Mouse (Mus musculus) cerebellum, adult 18-20 months (tissue): ENCODE results near the gene Olfr1133.
"Not testable (repeated sequence)": the region's sequence is repeated elsewhere in the genome, so short reads cannot be mapped to it uniquely, and the experiment has no call there.

Experiments used
- DNase-seq, 2 experiments: peaks; one replicate each; pipeline ENCODE4 v3.0.0; 2021

Olfr1133 gene

DNA sequence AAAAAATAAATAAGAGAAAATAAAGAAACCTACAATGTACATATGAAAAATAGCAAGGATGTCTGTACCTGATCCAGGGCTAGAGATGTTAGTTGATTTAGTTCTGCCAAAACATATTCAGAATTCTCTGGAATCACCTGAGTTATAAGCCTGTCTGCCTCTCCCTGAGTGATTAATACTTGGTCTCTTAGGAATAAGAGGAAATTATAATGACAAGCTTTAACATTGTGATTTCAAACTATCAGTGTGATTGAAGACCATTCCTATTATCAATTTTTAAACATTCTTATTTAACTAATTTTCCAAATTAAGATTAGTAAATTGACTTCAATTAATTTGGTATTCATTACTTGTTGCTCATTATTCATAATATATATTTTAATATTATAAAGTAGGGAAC lies at the start of gene Olfr1133:
Olfr1133 (minus strand) TSS at position 101 of the 400 bp plus-strand sequence.
- DNase-seq = no peak

DNA sequence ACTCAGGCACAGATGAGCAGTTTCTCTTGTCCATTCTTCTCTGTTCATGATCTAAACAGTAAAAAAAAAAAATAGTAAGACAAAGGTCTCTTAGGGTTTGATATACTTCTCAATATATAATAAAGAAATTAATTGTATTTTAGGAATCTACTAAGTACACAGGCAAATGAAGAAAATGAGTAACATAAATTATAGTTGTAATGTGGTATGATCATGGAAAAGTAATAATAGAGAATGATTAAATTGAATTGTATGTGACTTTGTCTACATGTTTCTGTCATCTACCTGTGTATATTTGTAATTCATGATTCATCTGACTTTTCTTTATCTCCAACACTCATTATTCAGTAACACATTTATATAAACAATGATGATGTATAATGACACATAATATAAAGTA lies 46.7 kb upstream of the Olfr1133 start, which contains the start of gene Olfr1136:
Olfr1136 (minus strand) TSS at position 101 of the 400 bp plus-strand sequence.
- no peak for DNase-seq

DNA sequence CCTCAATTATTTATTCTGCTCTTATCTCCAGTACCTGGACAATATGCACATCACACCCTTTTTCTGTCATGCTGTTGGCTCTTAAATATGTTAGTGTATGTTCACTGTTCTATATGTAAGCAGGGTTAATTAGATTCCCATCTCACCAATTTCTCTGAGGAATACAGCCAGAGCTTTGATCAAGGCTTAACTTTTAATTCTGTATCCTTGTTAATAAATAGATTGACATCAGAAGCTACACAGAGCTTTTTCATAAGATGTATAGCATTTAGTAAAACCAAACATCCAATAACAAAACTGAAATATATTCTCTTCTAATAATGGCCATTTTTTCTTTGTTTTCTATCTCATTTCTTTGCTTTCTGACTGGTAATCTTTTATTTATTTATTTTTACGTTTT lies 26.4 kb upstream of the Olfr1133 start, which contains the start of gene Olfr1135:
Olfr1135 (minus strand) TSS at position 101 of the 400 bp plus-strand sequence.
- DNase-seq = no peak

DNA sequence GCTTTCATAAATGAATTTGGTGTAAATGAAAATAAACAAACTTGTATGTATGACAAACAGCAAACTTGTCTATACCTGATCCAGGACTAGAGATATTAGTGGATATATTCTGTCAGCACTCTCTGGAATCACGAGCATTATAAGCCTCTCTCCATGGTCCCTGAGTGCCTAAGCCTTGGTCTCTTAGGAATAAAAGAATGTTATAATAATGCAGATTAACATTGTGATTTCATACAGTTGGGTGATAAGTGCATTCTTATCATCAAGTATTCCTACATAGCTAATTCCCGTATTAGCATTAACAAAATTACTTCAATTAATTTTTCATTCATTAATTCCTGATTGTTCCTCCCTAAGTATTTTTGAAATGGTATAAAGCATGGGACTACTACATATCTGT lies 11.2 kb upstream of the Olfr1133 start, which contains the start of gene Olfr1134:
Olfr1134 (minus strand) TSS at position 101 of the 400 bp plus-strand sequence.
- DNase-seq = no peak

DNA sequence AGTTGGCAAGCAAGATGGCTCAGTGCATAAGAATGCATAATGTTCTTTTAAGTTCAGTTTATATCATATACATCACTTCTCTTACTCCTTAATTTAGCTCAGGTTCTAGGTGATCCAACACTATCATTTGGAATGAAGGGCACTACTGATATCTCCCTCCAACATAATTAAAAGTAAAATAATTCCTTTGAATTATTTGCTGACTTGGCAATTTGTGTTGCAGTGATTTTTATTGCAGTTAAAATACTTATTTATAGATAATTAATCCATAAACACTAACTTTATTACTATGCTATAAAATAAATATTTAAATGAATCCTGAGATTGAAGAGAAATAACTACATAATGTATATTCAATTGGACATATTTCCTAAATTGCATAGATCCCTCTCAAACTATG lies 4.7 kb downstream of the Olfr1133 start:
- DNase-seq = no peak

DNA sequence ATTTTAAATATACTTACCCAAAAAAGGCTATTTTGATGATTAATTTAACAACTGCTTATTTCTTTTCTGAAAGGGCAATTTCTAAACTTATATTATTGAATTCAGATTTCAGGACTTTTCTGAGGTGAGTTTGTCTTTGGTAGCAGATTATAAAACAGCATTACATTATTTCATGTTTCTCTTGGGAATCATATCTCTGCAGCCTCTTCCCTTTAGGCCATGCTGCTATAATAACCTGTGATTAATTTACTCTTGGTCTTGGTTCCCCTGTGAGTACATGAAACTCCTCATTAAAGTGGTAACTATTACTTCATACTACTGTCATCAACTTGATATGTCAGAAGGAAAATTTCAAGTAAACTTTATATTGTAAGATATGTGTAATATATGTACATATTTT lies 9.7 kb downstream of the Olfr1133 start, which contains the start of gene Olfr1132:
Olfr1132 (minus strand) TSS at position 101 of the 400 bp plus-strand sequence.
- DNase-seq = no peak

DNA sequence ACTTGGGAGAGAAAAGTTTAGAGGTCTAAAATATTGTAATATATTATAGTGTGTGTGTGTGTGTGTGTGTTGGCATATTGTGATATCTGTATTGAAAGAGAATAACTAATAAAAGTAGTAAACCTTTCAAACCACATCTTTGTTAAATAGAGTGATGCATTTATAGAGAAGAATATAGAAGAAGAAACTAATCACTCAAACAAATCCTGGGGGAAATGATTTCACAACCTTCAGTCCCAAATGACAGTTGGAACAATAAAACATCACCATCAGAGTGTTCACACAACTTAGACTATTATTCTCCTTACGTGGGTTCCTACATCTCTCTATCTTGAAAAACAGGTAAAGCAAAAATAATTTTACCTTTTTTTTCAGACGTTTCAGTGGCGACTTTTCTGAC lies 20.4 kb downstream of the Olfr1133 start, which contains the start of gene Olfr1131:
Olfr1131 (plus strand) TSS at position 301 of the 400 bp plus-strand sequence.
- DNase-seq = no peak

DNA sequence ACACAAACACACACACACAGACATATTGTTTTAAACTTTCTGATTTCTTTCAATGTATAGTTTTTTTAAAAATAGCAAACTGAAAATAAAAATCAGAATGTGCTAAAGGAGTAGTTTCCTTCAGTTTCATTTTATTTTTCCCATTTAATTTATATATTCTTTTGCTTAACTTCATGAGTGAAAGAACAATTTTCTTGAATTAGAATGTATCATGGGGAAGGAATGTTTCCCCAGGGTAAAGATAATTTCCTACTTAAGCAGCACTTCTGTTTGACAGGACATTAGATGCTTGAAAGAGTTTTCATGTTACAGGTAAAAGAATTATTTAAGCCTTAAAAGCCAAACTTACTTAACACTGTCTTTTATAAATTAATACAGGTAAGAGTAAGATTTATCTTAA lies 41.3 kb downstream of the Olfr1133 start, which contains the start of gene Olfr1130:
Olfr1130 (plus strand) TSS at position 301 of the 400 bp plus-strand sequence.
- not testable (repeated sequence) for DNase-seq
